Mouse (Mus musculus): Measurements from ENCODE around the gene Adgrv1. TPM values are rescaled to one million over a fixed set of nuclear protein-coding genes. Genes with fewer than 3 reads are reported as not detected.

Adgrv1 gene
- 0.77 TPM for polyA plus RNA-seq (2014; fragmentation: Illumina TruSeq; extraction: RNeasy Lipid Tissue Mini Kit (QIAGEN cat#74804); ENCODE audit: low read depth, low replicate concordance)

DNA sequence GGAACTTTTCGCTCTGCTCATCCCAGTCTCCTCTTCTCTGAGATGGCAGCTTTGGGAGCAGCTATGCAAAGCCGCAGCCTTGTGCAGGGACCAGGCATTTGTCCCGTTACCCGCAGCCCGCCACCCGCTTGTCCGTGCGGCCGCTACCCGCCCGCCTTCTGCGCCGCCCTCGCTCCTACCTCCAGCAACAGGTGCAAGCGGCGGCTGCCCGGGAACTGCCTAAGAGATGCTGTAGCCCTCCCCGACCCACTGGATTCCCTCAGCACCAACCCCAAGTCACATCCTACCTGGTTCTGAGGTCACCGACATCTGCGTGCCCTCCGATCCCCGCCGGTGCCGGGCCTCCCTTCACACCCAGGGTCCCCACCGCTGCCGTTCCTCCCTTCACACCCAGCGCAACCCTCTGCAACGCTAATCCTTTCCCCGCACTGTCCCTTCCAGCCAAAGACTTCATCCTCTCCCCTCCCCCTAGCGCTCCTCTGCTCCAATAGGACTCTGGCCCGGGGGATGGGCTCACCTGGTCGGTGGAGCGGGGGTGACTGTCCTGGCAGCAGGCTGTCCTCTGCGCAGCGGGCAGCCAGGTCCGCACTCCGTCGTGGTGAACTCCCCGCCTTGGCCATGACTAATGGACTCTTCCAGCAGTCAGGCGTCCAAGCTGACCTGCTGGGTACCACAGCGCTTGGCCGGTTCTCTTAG lies at the start of gene Adgrv1:
TSS of gene Adgrv1 (minus strand) at position 435 of the 696 bp plus-strand sequence.

GRCm38 (mm10) chr13:81657351-81658052 lies 24.5 kb upstream of the Adgrv1 start, which contains the start of gene Lysmd3:
Gene Lysmd3 (plus strand): TSS chr13:81657663.

Other genes starting within 250 kb of the Adgrv1 start
- 59.7 TPM for gene Lysmd3, start 24.5 kb upstream of the Adgrv1 start, polyA plus RNA-seq (2014; fragmentation: Illumina TruSeq; extraction: RNeasy Lipid Tissue Mini Kit (QIAGEN cat#74804); ENCODE audit: low read depth, low replicate concordance)
- 14.1 TPM for gene Polr3g, start 77.9 kb upstream of the Adgrv1 start, polyA plus RNA-seq (2014; fragmentation: Illumina TruSeq; extraction: RNeasy Lipid Tissue Mini Kit (QIAGEN cat#74804); ENCODE audit: low read depth, low replicate concordance)
- 19.0 TPM for gene Mblac2, start 78.2 kb upstream of the Adgrv1 start, polyA plus RNA-seq (2014; fragmentation: Illumina TruSeq; extraction: RNeasy Lipid Tissue Mini Kit (QIAGEN cat#74804); ENCODE audit: low read depth, low replicate concordance)
- 227 TPM for gene Cetn3, start 149.9 kb upstream of the Adgrv1 start, polyA plus RNA-seq (2014; fragmentation: Illumina TruSeq; extraction: RNeasy Lipid Tissue Mini Kit (QIAGEN cat#74804); ENCODE audit: low read depth, low replicate concordance)